Mouse (Mus musculus) cerebellum, adult 9-11 months (tissue): ENCODE results near the gene Evl.

ENCODE experiments used
- DNase-seq: peaks from one replicate; pipeline ENCODE4 v3.0.0; 2022

The Evl gene

DNA sequence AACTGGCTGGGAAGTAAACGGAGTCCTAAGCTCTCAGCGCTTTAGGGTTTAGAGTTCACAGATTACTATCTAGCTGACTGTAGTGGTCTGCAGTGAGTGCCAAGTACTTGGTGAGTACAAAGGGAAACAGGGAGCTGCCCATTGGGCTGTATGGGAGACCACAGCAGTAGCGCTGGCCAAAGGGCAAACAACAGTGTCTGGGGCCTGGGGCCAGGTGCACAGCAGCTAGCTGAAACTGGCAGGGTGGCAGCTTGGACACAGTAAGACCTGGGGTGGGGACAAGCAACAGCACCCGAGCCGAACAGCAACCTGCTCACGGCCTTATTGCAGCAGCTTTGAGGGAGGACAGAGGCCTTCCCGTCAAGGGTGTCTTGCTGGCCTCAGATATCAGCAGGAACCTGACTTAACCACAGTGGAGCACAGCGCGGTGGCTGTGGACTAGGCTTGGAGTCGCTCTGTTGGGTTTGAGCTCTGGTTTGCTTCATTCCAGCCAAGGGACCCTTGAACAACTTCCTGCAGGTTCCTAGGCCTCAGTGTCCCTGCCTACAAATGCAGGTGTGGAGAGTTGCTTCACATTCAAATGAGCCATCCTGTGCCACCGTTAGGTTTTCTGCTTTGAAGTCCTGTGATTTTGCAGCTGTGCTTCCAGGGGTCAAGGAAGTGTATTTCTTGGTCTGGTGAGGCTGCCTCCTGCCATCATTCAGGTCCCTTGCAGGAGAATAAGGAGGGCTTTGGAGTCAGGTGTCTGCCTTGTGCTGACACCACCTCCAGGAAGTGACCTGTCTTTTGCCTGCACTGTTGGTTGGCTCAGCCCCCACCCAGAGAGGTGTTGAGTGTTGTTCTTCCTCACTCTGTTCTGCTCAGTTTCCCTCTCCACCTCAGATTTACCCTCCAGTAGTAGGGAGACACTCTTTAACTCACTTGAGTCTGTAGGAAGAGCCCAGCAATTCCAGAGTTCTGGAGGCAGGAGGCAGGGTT, 99.1 kb downstream of the Evl start:
- DNase-seq = no peak

DNA sequence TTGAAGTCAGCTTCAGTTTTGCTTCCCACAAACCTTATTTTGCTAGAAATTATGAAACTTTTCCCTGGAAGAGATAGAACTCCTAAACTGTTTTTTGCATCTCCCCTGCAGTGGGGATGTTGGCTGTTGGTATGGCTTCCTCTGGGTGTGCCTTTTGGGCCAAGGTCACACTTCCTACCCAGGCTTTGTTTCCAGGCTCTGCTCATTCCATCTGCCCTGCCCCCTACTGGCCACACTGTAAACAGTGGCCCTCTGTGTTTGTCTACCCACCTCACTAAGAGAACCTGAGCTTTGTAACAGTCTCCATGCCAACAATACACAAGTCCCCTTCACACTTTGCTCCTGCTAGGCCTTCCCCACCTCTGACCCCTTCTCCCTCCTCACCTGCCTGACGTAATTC, 102.8 kb downstream of the Evl start:
- no peak for DNase-seq

GRCm38 (mm10) chr12:108668606-108669235, 114.2 kb downstream of the Evl start:
- DNase-seq = peak; percentile 39

DNA sequence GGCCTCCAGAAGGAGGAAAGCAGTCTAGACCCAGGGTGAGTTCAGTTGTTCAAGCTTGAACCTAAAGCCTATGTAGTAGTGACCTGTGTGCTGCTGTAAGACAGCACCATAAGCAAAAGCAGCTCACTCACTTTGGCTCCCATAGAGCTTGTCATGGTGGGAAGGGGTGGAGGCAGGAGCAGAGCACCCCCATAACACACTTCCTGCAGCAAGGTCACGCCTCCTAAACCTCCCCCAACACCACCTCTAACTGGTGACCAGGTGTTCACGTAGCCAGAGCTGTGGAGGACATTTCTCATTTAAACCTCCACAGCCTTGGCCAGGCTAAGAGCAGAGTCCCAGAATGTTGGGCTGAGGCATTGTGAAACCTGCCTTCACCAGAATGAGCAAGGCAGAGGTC, 117.0 kb downstream of the Evl start:
- DNase-seq = no peak

DNA sequence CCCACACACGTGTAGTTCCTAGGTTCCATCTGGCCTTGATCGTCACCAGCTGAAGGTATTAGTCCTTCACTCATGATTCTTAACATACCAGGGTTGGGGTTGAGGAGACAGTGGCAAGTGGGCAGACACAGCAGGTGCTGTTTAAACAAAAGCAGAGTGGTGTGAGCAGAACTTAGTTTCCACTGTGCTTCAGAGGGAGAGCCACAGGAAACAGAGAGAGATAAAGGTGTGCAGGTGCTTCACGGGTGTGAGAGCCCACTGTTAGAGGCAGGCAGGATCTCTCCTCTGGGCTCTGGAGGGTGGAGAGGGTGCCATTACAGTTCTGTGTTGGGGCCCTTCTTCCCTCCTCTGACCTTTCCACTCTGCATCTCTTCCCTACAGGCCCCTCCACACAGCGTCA, 118.4 kb downstream of the Evl start:
- no peak for DNase-seq

GRCm38 (mm10) chr12:108673546-108673945, 119.0 kb downstream of the Evl start:
- DNase-seq = peak; percentile 21

- peak; percentile 65 for DNase-seq
These were observed 120.0 kb downstream of the Evl start for GRCm38 (mm10) chr12:108674502-108674901.

DNA sequence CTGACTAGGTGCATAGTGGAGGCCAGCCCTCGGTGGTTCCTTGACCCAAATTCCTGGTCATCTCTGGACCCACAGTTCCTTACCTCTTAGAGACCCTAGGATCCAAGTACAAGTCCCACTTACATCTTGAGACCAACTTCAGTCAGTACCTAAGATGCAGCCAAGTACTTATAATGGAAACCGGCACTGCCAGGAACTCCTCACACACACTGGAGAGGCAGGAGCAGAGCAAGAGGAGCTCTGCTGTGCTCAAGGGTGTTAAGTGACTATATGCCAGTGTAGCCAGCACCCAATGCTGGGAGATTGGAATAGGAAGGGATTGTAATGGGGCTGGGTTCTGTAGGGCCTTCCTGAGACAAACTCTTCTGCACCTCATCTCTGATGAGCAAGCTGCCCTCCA, 120.4 kb downstream of the Evl start:
- no peak for DNase-seq

DNA sequence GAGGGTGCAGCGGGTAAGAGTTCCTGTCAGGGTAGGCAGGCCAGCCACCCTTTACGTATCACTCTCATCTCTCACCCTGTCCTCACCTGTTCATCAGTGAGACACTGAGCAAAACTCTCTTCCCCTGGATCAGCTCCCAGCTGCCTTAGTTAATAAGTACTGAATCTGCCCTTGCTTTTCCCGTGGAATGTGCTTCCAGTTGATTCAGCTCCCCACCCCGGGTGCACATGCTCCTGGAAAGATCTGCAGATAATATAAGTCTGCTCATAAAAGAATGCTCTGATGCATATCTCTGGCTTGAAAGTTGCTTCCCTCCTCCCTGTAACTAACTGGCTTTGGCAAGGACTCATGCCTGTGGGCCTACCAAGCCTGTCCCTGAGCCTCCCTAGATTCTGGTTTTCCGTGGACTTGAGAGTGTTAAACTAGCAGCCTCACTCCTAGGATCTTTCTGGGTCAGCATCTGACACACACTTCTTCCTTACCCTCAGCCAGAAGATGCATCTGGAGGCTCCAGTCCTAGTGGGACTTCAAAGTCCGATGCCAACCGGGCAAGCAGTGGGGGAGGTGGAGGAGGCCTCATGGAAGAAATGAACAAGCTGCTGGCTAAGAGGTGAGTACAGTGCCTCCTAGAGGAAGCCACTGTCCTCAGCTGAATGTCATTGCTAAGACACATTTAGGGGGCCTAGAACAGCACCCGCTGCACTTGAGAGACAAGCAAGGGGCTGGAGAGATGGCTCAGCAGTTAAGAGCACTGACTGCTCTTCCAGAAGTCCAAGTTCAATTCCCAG, 121.3 kb downstream of the Evl start:
- DNase-seq = no peak

DNA sequence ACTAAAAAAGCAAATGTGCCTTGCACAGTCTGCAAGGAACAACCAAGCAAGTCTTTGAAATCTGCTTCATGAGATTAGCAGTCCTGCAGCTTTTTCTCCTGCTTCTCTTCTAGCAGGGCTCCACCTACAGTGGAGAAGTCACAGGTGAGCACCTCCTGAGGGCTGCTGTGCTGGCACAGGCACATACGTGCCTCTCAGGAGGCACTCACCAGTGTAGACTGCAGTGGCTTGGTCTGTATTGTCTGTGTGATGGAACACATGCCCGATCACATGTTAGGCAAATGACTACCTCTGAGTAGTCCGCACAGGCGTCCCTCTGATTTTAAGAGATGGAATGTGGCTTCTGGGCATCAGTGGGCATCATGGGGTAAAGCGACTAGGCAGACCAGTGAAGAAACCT, 122.6 kb downstream of the Evl start:
- no peak for DNase-seq

DNA sequence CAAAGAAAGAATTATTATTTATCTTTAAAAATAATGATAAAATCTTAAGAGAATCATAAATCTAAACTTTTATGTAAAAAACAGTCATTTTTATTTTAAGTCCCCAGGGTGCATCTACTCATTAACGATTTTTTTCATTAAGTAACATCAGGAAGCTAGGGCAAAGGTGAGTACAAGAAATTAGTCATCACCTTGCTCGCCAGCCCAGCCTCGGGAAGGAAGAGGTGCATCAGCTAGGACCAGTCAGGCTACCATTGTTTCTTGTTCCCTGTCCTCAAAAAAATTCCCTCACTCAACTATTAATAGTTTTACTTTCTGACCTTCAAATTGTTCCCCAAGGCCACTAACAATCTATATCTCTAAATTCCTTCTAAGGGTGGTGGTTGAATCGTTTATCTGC, 123.8 kb downstream of the Evl start:
- DNase-seq = no peak

DNA sequence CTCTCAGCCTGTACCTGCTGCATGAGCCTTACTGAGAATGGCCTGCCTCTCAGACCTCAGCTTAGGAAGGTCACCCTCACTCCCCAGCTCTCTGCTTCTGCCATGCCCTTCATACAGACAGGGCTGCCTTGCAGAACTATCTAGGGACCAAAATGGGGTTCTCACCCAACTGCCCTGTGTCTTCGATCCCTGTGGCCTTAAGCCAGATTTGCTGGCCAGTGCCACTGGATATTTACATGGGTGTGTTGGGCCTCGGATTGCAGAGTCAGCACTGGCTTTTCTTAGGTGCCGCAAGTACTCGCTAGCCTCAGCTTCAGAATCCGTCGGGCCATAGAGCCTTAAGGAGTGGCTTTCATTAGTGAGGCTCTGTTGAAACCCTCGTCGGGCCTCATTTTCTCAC, 126.3 kb downstream of the Evl start:
- no peak for DNase-seq

- no peak for DNase-seq
These were observed 127.9 kb downstream of the Evl start for GRCm38 (mm10) chr12:108682240-108683023.

DNA sequence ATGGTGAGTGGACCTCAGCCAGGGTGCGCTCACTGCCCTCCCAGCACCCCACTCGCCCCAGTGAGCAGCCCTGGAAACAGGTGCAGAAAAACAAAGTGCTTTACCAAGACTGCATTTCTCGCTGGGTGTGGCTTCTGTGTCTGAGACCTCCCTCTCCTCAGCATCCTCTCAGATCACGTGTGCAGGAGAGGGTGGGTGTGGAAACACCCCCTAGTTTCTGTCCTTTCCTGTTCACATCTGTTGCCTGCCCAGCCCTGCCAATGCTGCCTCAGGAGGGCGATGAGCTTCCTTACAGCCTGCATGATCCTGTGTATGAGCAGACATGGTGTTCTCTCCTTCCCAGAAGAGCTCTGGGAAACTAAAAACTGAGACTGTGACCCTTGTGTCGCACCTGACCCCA, 131.9 kb downstream of the Evl start:
- no peak for DNase-seq

DNA sequence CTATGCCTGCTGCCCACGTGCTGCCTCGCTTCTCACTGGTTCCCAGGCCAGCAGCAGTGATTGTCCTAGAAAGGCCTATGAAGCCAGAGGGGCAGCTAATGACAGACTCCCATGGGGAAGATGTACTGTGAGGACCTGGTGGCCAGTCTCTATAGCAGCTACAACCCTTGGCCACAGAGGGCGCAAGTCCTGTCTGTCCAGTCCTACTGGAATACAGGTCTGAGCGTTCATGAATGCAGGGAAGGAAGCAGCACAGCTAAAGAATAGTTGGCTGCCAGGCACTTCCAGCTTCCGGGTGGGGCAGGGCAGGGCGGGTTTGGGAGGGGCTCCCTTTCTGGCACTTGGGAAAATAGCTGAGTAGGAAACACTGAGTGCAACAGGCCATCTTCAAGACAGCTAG, 132.4 kb downstream of the Evl start:
- DNase-seq = no peak

GRCm38 (mm10) chr12:108689167-108689566, 134.6 kb downstream of the Evl start:
- DNase-seq = no peak

GRCm38 (mm10) chr12:108690529-108690928, 136.0 kb downstream of the Evl start:
- no peak for DNase-seq

- DNase-seq = no peak
These were observed 139.1 kb downstream of the Evl start for GRCm38 (mm10) chr12:108693592-108693991.

DNA sequence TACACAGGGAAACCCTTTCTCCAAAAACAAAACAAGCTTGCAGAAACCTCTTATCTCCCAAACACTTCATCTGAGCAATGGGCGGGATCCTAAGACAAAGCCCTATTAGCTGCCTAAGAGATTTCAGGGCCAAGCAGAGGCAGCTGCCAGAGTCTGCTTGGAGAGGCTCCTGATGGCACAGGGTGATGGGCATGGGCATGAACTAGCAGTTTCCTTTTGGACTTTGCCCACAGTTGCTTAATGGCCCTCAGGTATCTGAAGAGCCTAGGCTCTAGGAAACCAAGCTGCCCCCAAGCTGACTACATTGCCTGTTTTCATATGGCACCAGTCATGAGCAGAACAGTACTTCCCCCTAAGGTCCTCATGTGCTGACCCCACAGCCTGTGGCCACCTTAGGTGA, 139.7 kb downstream of the Evl start:
- DNase-seq = no peak

GRCm38 (mm10) chr12:108698697-108699471, 144.4 kb downstream of the Evl start:
- no peak for DNase-seq

DNA sequence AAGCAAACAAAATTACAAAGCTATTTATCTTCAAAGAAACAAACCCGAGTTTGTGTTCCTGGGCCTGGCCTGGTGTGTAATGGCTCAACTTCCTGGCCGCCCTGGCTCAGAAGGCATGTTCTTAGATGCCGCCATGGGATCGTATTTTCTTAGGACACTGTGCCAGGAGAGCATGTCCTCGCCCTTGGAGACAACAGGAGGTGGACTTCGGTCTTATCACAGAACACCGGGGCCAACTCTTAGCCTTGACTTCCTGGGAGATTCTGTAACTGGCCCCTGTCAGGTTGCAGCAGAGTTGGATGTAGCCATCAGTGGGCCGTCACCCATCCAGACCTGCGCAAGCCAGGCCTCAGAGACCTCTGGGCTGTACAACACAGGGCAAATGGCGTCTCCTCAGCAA, 145.1 kb downstream of the Evl start:
- no peak for DNase-seq

GRCm38 (mm10) chr12:108700037-108700436, 145.5 kb downstream of the Evl start:
- DNase-seq = no peak
